Mouse (Mus musculus) forebrain, embryonic 16.5 days (tissue): ENCODE results near the gene Ptgir. TPM values are rescaled to one million over a fixed set of nuclear protein-coding genes. Genes with fewer than 3 reads are reported as not detected.

Experiments
- ATAC-seq: fragments of 200-750 bp; cut with Nextera tagmentation; 2 replicates; pipeline ENCODE4 v1.8.0; 2017; ENCODE audit warnings: mild to moderate bottlenecking, moderate library complexity
- H3K27ac ChIP-seq: fragments of 300-500 bp; sonication (generic); 2 replicates; pipeline ENCODE4 v1.5.1; 2014; ENCODE audit warnings: low read length, control low read depth
- H3K27me3 ChIP-seq: fragments of 300-500 bp; sonication (generic); replicated peaks from 2 replicates; pipeline ENCODE4 v1.6.1; 2014; ENCODE audit warnings: low read length; ENCODE audit not compliant: control insufficient read depth, insufficient read depth
- H3K36me3 ChIP-seq: fragments of 300-500 bp; sonication (generic); 2 replicates; pipeline ENCODE4 v1.6.1; 2014; ENCODE audit not compliant: control insufficient read depth, insufficient read depth
- H3K4me1 ChIP-seq: fragments of 300-500 bp; sonication (generic); replicated peaks from 2 replicates; pipeline ENCODE4 v1.6.1; 2014; ENCODE audit warnings: low read length; ENCODE audit not compliant: control insufficient read depth, insufficient read depth
- H3K4me2 ChIP-seq: fragments of 300-500 bp; sonication (generic); 2 replicates; pipeline ENCODE4 v1.6.1; 2014; ENCODE audit warnings: mild to moderate bottlenecking, low read length, control low read depth
- H3K4me3 ChIP-seq: fragments of 300-500 bp; sonication (generic); replicated peaks from 2 replicates; pipeline ENCODE4 v1.5.1; 2014; ENCODE audit warnings: mild to moderate bottlenecking, low read length, control low read depth
- H3K9ac ChIP-seq: fragments of 300-500 bp; sonication (generic); replicated peaks from 2 replicates; pipeline ENCODE4 v1.6.1; 2014; ENCODE audit warnings: low read depth, low read length, control low read depth
- H3K9me3 ChIP-seq: fragments of 300-500 bp; sonication (generic); 2 replicates; pipeline ENCODE4 v1.6.1; 2016; ENCODE audit warnings: low read length; ENCODE audit not compliant: control insufficient read depth
- WGBS: fragments of 180-500 bp; shearing (Covaris S2); extraction: QIAGEN DNeasy Blood & Tissue Kit; methylation state at CpG from one replicate; pipeline ENCODE4 v1.1.7; 2014; 5-methylcytosine and 5-hydroxymethylcytosine counted together
- polyA plus RNA-seq: library from polyadenylated mRNA; unstranded; fragments of >200 nt; fragmentation: Nextera tagmentation; extraction: Ambion mirVana; gene quantifications from 2 replicates; pipeline ENCODE4 v1.2.1, GENCODE M21; 2015

Gene Ptgir
- polyA plus RNA-seq, 1 experiment from 2014 or later = 0.15 TPM

GRCm38 (mm10) chr7:16917447-16917846 is 11.2 kb downstream of the Ptgir start:
- Histone ChIP-seq H3K4me2 (no peak overlapping the region), H3K27me3 (no peaks in the 10 kb centered on the region), H3K9ac (no peak overlapping the region), H3K4me3 (no peak overlapping the region), H3K27ac (no peak overlapping the region), H3K9me3 (no peaks in the 10 kb centered on the region), H3K36me3 (peaks cover 15% of the 10 kb centered on the region; the same call in 1 of the 2 replicates), H3K4me1 (peaks cover 32% of the 10 kb centered on the region)
- WGBS = 86% methylated on average over 11 of the region's 11 CpGs
- no peak for ATAC-seq

GRCm38 (mm10) chr7:16918014-16918413 is 11.7 kb downstream of the Ptgir start:
- no peak overlapping the region for H3K27ac ChIP-seq
- H3K36me3 ChIP-seq = peaks cover 15% of the 10 kb centered on the region; the same call in 1 of the 2 replicates
- H3K4me2 ChIP-seq = no peak overlapping the region
- no peak for ATAC-seq
- 68% methylated on average over 9 of the region's 9 CpGs for WGBS
- H3K9me3 ChIP-seq = no peaks in the 10 kb centered on the region
- no peaks in the 10 kb centered on the region for H3K27me3 ChIP-seq
- H3K4me1 ChIP-seq = peaks cover 36% of the 10 kb centered on the region
- H3K9ac ChIP-seq = no peak overlapping the region
- no peak overlapping the region for H3K4me3 ChIP-seq

- Histone ChIP-seq H3K4me1 (peaks cover 36% of the 10 kb centered on the region), H3K9me3 (no peaks in the 10 kb centered on the region), H3K27ac (no peak overlapping the region), H3K4me2 (no peak overlapping the region), H3K36me3 (peaks cover 15% of the 10 kb centered on the region; the same call in 1 of the 2 replicates), H3K9ac (no peak overlapping the region), H3K27me3 (no peaks in the 10 kb centered on the region), H3K4me3 (no peak overlapping the region)
- 79% methylated on average over 3 of the region's 3 CpGs for WGBS
- no peak for ATAC-seq
Observed at GRCm38 (mm10) chr7:16918670-16919069, 12.4 kb downstream of the Ptgir start.

GRCm38 (mm10) chr7:16919395-16920149 is 13.3 kb downstream of the Ptgir start:
- H3K27me3 ChIP-seq = no peaks in the 10 kb centered on the region
- peaks cover 15% of the 10 kb centered on the region; the same call in 1 of the 2 replicates for H3K36me3 ChIP-seq
- no peak overlapping the region; the same call in 1 of the 2 replicates for H3K4me3 ChIP-seq
- no peak for ATAC-seq
- peak overlapping the region; percentile 28 for H3K4me2 ChIP-seq
- 79% methylated on average over 13 of the region's 13 CpGs for WGBS
- no peaks in the 10 kb centered on the region for H3K9me3 ChIP-seq
- H3K9ac ChIP-seq = peak overlapping the region; percentile 20
- H3K4me1 ChIP-seq = peaks cover 36% of the 10 kb centered on the region
- no peak overlapping the region for H3K27ac ChIP-seq

- Histone ChIP-seq H3K36me3 (peaks cover 13% of the 10 kb centered on the region; the same call in 1 of the 2 replicates), H3K9ac (peak overlapping the region; percentile 20), H3K27me3 (no peaks in the 10 kb centered on the region), H3K4me3 (no peak overlapping the region; the same call in 1 of the 2 replicates), H3K4me2 (peak overlapping the region; percentile 28), H3K27ac (no peak overlapping the region), H3K9me3 (no peaks in the 10 kb centered on the region), H3K4me1 (peaks cover 39% of the 10 kb centered on the region)
- 75% methylated on average over 7 of the region's 7 CpGs for WGBS
- ATAC-seq = no peak
Observed at GRCm38 (mm10) chr7:16920150-16920579, 13.9 kb downstream of the Ptgir start.

GRCm38 (mm10) chr7:16920818-16921791 is 14.8 kb downstream of the Ptgir start:
- ATAC-seq = no peak
- H3K9me3 ChIP-seq = no peaks in the 10 kb centered on the region
- 38% methylated on average over 21 of the region's 21 CpGs for WGBS
- peak overlapping the region; percentile 100 for H3K27ac ChIP-seq
- peak overlapping the region; percentile 99 for H3K9ac ChIP-seq
- no peaks in the 10 kb centered on the region for H3K27me3 ChIP-seq
- H3K36me3 ChIP-seq = peaks cover 8% of the 10 kb centered on the region; the same call in 1 of the 2 replicates
- peaks cover 39% of the 10 kb centered on the region for H3K4me1 ChIP-seq
- H3K4me3 ChIP-seq = peak overlapping the region; percentile 89
- H3K4me2 ChIP-seq = peak overlapping the region; percentile 91

- peak overlapping the region; percentile 91 for H3K4me2 ChIP-seq
- H3K27me3 ChIP-seq = no peaks in the 10 kb centered on the region
- H3K9me3 ChIP-seq = no peaks in the 10 kb centered on the region
- peaks cover 7% of the 10 kb centered on the region; the same call in 1 of the 2 replicates for H3K36me3 ChIP-seq
- H3K4me3 ChIP-seq = peak overlapping the region; percentile 89
- no peak for ATAC-seq
- WGBS = 49% methylated on average over 6 of the region's 6 CpGs
- peaks cover 39% of the 10 kb centered on the region for H3K4me1 ChIP-seq
- H3K27ac ChIP-seq = peak overlapping the region; percentile 100
- H3K9ac ChIP-seq = peak overlapping the region; percentile 99
Observed at GRCm38 (mm10) chr7:16921881-16922335, 15.6 kb downstream of the Ptgir start.

- Histone ChIP-seq H3K4me2 (peak overlapping the region; percentile 91), H3K4me3 (peak overlapping the region; percentile 89), H3K9ac (peak overlapping the region; percentile 99), H3K27me3 (no peaks in the 10 kb centered on the region), H3K27ac (peak overlapping the region; percentile 100), H3K36me3 (peaks cover 3% of the 10 kb centered on the region; the same call in 1 of the 2 replicates), H3K9me3 (no peaks in the 10 kb centered on the region), H3K4me1 (peaks cover 39% of the 10 kb centered on the region)
- 32% methylated on average over 10 of the region's 10 CpGs for WGBS
- ATAC-seq = no peak
Observed at GRCm38 (mm10) chr7:16922360-16922973, 16.2 kb downstream of the Ptgir start.
